Mouse (Mus musculus) left cerebral cortex, adult 6 months (tissue): ENCODE data around the gene Clcf1. TPM values are rescaled to one million over a fixed set of nuclear protein-coding genes. Genes with fewer than 3 reads are reported as not detected.

ENCODE experiments used
- long read RNA-seq, 2 experiments: library from polyadenylated mRNA; unstranded; transcript quantifications; one replicate each; pipeline ENCODE4 v2.0.0; 2019 to 2020
- polyA plus RNA-seq: library from polyadenylated mRNA; unstranded; fragments of <200 nt; fragmentation: Nextera tagmentation; gene quantifications from 2 replicates; pipeline ENCODE4 v1.2.3, GENCODE M21; 2021

The Clcf1 gene
- polyA plus RNA-seq = 0.19 and 0.76 TPM in 2 replicates
- long read RNA-seq, experiment 1, partial matches to known transcripts = 0 of 1 reads
- long read RNA-seq, experiment 1, other reads (novel, unspliced or antisense) = 0 of 1 reads
- long read RNA-seq, experiment 2, partial matches to known transcripts = 0 of 2 reads
- long read RNA-seq, experiment 2, other reads (novel, unspliced or antisense) = 1 of 2 reads

DNA sequence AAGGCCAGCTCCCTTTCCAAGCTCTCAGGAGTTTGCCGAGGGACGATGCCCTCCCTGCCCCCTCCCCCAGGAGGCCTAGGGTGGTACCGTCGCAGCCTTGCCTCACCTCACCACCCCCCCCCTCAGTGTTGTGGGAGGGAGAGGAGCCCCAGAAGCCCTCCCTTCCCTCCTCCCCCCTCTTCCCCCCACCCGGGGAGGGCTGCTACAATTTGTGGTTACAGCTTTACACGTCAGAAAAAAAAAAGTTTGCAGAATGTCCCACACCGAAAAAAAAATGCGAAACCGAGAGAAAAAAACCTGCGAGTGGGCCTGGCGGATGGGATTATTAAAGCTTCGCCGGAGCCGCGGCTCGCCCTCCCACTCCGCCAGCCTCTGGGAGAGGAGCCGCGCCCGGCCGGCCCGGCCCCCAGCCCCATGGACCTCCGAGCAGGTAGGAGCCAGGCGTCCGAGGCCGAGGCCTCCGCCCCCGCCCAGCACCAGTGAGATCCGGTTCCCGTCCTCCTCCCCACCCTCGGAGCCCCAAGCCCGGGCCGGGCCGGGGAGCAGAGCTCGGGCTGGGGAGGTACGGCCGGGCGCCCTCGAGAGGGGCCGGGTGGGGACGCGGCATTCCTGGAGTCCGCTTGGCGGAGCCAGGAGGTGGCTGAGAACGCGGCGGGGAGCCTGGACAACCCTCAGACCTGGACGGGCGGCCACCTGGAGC is at the start of gene Clcf1, which contains the start of gene AC109138.7:
TSS of gene Clcf1 (plus strand) at position 168 of the 700 bp plus-strand sequence.
TSS of gene AC109138.7 (plus strand) at position 287 of the 700 bp plus-strand sequence.

DNA sequence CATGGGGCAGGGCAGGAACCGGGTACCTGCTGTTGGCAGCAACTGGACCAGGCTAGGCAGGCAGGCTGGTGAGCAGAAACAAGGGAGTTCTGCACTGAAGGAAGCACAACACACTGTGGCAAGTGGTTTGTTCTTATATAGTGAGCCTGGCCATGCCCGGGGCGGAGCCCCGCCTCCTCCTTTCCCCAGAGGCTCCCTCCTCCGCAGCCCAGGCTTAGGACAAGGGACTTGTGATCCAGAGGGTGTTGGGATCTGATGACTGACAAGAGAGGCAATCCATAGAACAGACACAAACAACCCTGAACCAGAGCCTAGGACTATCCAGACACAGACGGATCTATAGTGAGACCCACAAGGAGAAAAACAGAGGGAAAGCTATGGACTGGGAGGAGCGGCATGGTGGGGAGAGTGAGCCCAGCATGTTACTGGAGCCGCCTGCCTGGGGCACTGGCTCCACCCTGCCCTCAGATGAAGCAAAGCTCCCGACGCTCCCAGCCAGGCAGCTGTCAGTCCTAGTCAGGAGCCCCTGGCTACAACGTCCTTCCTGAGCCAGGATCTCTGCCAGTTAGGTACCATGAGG is 38.6 kb upstream of the Clcf1 start, which contains the start of gene Carns1:
TSS of gene Carns1 (minus strand) at position 112 of the 580 bp plus-strand sequence.

DNA sequence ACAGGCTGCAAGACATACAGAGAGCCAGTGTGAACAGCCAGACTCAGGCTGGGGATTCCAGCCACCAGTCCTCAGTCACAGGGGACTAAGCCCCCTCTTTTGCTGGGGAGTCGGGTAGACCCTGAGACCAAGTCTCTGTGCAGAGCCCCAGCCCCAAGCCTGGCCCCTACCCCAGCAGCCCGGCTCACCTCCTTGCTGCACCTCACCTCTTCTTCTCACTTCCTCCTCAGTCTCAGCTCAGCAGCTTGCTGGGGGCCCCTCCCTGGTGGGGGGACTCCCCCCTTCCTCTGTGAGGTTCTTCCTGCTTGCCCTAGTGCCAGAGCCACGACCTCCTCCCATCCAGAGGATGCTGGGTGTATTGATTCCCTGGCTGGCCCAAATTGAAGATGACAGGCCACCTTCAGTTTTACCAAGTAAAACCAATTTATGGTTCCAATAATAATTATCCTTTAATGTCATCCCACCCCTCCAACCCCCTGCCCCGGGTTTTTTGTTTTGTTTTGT is 23.2 kb upstream of the Clcf1 start, which contains the start of gene Tbc1d10c:
TSS of gene Tbc1d10c (minus strand) at position 454 of the 504 bp plus-strand sequence.

DNA sequence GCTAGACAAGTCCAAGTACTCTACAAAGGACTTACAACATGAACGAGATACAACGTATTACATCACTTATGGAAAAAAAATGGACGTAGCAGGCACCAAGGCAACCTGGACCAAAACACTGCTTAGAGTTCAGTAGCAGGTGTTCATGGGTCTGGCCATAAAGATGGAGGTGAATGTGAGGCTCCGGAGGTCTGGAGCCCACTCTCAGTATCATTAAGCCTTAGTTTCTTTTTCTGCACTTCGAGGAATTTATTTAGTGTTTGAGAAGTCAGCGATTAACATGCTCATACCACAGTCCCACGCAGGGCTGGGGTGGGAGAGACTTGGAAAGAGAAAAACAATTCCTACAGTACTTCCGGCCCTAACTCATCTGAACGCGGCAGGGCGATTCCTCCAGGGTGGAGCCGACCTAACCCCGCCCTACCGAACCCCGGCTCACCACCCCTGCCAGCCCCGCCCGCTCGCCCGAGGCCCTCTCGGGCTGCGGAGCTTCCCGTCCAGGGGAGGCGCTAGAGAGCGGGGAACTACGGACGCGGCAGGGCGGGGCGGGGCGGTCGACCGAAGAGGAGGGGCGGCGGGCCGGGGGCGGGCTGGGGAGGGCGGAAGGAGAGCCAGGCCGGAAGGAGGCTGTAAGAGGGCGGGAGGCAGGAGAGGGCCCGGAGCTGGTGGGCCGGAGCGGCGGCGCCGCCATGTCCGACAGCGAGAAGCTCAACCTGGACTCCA is 22.3 kb upstream of the Clcf1 start, which contains the start of gene Ppp1ca:
TSS of gene Ppp1ca (plus strand) at position 538 of the 723 bp plus-strand sequence.

DNA sequence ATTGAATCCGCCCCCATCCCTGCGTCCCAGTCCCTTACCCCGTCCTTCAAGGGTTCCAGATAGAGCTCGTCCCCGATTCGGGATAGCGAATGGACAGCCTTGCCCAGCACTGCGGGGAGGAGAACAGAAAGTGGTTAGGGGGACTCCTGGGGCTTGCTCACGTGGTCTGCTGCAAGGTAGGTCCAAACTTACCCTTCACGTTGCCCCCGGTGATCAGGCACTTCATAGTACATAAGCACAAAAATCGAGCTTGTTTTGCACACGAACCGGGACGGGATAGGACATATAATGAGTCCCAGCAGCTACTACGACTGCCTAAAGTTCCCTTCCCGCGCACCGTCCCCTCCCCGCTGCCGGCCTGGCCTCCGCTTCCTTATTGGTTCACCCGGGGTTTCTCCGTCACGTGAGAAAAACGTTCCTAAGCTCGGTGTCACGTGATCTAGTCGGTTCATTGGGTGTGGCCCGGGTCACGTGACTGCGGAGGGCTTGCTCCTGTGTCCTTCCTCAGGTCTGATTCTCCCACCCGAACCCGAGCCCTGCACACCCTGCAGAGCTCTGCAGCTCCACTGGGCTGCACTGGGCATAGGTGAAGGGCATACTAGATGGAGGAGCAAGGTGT is 12.6 kb upstream of the Clcf1 start, which contains the start of gene Rad9a:
TSS of gene Rad9a (minus strand) at position 372 of the 619 bp plus-strand sequence.

DNA sequence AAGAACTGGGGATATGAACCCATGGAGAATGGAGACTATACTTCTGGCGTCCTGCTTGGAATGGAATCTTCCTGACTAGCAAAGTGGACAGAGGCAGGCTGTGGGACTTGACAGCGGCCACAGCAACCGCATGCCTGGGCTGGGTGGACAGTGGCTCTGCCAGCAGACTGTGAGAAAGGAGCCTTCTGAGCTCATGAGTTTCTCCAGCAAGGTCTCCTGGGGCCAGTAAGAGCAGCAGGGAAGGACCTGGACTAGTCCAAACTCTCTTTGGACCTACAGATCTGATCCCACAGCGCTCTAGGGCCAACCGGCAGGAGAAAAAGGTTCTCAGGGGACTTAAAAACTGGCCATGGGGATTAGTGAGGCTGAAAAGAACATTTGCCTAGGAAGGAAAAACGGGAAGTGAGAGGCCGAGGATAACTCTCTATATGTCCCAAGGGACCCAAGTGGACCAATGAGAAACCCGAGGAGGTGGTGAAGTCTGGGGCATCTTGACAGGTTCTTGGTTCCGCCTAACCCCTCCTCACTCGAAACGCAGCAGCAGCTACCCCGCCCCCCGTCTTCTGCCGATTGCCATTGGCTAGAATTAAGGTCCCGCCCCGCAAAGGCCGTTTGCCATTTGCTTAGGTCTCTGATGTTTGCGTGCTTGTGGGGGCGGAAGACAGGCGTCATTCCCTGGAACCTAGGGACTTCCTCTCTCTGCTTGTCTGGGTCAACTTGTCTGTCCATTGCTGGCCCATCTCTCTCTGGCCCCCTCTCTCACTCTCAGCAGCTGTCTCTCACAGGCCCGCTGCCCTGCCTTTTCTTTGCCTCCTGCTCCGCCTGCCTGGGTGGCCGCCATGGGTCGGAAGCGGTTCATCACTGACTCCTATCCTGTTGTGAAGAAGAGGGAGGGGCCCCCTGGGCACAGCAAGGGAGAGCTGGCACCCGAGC is 17.5 kb downstream of the Clcf1 start, which contains the start of gene Pold4:
TSS of gene Pold4 (plus strand) at position 647 of the 933 bp plus-strand sequence.

DNA sequence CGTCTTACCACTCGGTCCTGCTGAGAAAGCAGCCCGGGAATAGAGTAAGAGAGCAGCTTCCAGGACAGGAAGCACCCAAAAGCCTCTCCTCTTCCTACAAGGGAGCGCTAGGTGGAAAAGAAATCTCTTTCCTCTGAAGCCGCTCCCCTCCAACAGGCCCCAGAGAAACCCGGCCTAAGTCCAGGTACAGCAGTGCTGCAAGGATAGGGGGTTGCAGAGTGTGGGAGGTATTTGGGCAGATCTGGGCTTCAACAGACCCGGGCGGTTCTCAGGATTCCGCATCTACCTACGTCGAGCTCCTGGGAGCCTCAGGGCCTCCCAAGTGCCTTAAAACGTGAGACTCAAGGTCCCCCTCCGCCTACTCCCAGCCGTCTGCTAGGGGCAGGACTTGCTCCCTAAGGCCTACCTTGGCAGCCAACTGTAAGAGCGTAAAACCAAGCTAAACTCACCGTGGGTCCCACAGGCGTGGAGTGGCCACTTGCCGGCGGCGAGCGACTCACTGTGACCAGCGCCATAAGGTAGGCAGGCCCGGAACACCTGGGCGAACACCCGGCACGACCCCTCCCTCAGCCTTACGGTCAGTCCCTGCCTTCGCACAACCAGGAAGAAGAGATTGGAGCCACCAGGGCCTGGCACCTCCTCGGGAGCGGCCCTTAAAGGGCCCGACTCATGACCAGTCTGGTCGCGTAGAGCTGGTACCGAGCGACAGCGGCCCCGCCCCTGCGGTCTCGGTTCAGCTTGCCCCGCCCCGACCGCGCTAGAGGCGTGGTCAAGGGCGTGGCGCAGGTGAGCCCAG is 54.7 kb downstream of the Clcf1 start, which contains the start of gene Ssh3:
TSS of gene Ssh3 (minus strand) at position 615 of the 796 bp plus-strand sequence.

Other genes starting within 250 kb of the Clcf1 start
- 2.0 and 2.7 TPM in 2 replicates for gene Aldh3b2, start 241.9 kb upstream of the Clcf1 start, polyA plus RNA-seq
- gene Acy3, start 227.7 kb upstream of the Clcf1 start, polyA plus RNA-seq = 3.2 and 3.9 TPM in 2 replicates
- gene Tbx10, start 221.5 kb upstream of the Clcf1 start, polyA plus RNA-seq = not detected in 2 replicates
- gene Nudt8, start 213.7 kb upstream of the Clcf1 start, polyA plus RNA-seq = 21.4 and 23.0 TPM in 2 replicates
- gene Gm49405, start 213.6 kb upstream of the Clcf1 start, polyA plus RNA-seq = 0.13 and 0.21 TPM in 2 replicates
- 2.1 and 3.3 TPM in 2 replicates for gene Doc2g, start 210.9 kb upstream of the Clcf1 start, polyA plus RNA-seq
- 400 and 516 TPM in 2 replicates for gene Ndufv1, start 201.4 kb upstream of the Clcf1 start, polyA plus RNA-seq
- 1,005 and 1,067 TPM in 2 replicates for gene Gstp1, start 176.3 kb upstream of the Clcf1 start, polyA plus RNA-seq
- gene Gstp2, start 168.2 kb upstream of the Clcf1 start, polyA plus RNA-seq = 2.2 and 7.2 TPM in 2 replicates
- gene Gstp3, start 154.7 kb upstream of the Clcf1 start, polyA plus RNA-seq = not detected in 2 replicates
- not detected in 2 replicates for gene Cabp2, start 132.7 kb upstream of the Clcf1 start, polyA plus RNA-seq
- gene Cdk2ap2, start 117.1 kb upstream of the Clcf1 start, polyA plus RNA-seq = 52.6 and 68.9 TPM in 2 replicates
- 53.9 and 65.8 TPM in 2 replicates for gene Pitpnm1, start 114.2 kb upstream of the Clcf1 start, polyA plus RNA-seq
- gene Aip, start 88.4 kb upstream of the Clcf1 start, polyA plus RNA-seq = 168 and 240 TPM in 2 replicates
- gene Gpr152, start 74.5 kb upstream of the Clcf1 start, polyA plus RNA-seq = not detected in 2 replicates
- gene Cabp4, start 70.2 kb upstream of the Clcf1 start, polyA plus RNA-seq = 0.06 and 0.11 TPM in 2 replicates
- gene Coro1b, start 65.6 kb upstream of the Clcf1 start, polyA plus RNA-seq = 87.0 and 103 TPM in 2 replicates
- gene Ptprcap, start 60.6 kb upstream of the Clcf1 start, polyA plus RNA-seq = 0.72 and 1.4 TPM in 2 replicates
- 11.8 and 16.7 TPM in 2 replicates for gene Rps6kb2, start 50.9 kb upstream of the Clcf1 start, polyA plus RNA-seq
- gene Carns1, start 38.8 kb upstream of the Clcf1 start, polyA plus RNA-seq = 4.2 and 4.3 TPM in 2 replicates
- gene Tbc1d10c, start 23.0 kb upstream of the Clcf1 start, polyA plus RNA-seq = 0.51 and 0.69 TPM in 2 replicates
- 387 and 460 TPM in 2 replicates for gene Ppp1ca, start 22.2 kb upstream of the Clcf1 start, polyA plus RNA-seq
- 6.8 and 7.0 TPM in 2 replicates for gene Rad9a, start 12.6 kb upstream of the Clcf1 start, polyA plus RNA-seq
- not detected in 2 replicates for gene AC109138.7, start 119 bp downstream of the Clcf1 start, polyA plus RNA-seq
- 31.3 and 44.7 TPM in 2 replicates for gene Pold4, start 17.7 kb downstream of the Clcf1 start, polyA plus RNA-seq
- gene Ssh3, start 54.9 kb downstream of the Clcf1 start, polyA plus RNA-seq = 5.3 and 7.5 TPM in 2 replicates
- 54.6 and 59.2 TPM in 2 replicates for gene Ankrd13d, start 68.9 kb downstream of the Clcf1 start, polyA plus RNA-seq
- gene Grk2, start 92.0 kb downstream of the Clcf1 start, polyA plus RNA-seq = 62.5 and 70.5 TPM in 2 replicates
- gene Kdm2a, start 184.0 kb downstream of the Clcf1 start, polyA plus RNA-seq = 8.5 and 13.1 TPM in 2 replicates
- gene Rhod, start 225.2 kb downstream of the Clcf1 start, polyA plus RNA-seq = 0.95 and 1.1 TPM in 2 replicates